Mouse (Mus musculus) left cerebral cortex, postnatal 14 days (tissue): ENCODE measurements at regions not wholly inside any gene's neighbourhood (a gene's known extent, or its start where the extent isn't known, plus 50 kb on each side); places are given as distances from the start of the nearest gene placed in this dataset.
"Not testable (repeated sequence)": the region's sequence is repeated elsewhere in the genome, so short reads cannot be mapped to it uniquely, and the experiment has no call there.

ENCODE experiments used
- DNase-seq, 2 experiments: peaks; one replicate each; pipeline ENCODE4 v3.0.0; 2021 to 2022; ENCODE audit warnings: low spot score in 2 of 2, mixed read lengths in 1 of 2
- intact Hi-C: fragments of 180-260 bp; cut with DNase I; formaldehyde crosslinking; loops from one replicate; pipeline ENCODE4 v1.15.1; 2025

DNA sequence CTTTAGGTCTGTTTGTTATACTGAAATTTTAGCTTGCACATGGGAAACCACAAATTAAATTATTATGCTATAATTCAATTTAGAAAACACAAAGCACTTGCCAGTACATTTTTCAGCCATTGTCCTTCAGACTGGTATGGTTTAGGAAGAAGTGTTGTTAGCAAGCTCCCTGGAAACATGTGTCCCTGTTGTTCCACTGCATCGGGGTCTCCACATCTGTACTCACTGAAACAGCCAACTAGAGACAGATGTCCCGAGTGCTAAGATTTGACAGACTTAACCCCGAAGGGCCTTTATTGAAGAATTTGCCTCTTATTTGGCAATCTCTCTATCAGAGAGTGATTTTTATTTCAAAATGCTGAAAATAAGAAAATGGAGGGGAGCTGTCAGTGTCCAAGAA is 362.6 kb downstream of the Rfpl4b start:
- intact Hi-C loops, result no loop called here
- no peak for DNase-seq

DNA sequence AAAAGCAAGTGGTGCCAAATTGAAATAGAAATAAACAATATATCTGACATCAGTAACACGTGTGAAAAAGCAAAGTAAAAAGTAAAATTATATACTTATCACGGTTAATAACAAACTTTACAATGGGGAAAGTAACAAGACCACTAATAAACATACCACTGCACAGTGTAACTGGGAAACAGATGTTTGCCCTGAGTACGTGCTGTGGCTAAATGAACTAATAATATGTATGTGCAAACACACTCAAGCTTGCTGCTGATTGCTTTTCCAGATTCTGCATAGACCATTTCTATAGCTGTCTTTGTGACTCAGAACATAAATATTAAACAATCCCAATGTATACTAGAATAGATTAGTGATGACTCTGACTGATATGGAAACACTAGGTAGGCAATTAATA is 363.2 kb downstream of the Rfpl4b start:
- intact Hi-C loops, result no loop called here
- no peak for DNase-seq

DNA sequence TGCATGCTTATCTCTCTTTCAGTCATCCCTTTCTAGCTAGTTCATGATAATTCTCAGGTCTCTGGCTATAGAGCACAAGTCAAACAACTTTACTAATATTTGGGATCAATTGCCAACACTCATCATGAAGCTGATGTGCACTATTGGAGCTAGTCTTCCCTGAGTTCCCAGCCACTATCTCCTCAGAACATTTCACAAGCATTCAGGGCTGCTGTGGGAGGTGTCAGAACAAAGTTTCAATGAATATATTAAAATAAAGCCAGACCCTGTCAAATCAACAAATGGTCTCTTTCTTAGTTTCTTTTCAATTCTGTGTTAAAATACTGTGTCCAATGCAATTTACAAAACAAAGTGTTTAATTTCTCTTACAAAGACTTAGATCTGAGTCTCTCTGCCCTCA is 364.8 kb downstream of the Rfpl4b start:
- DNase-seq, result no peak
- intact Hi-C loops, result no loop called here

DNA sequence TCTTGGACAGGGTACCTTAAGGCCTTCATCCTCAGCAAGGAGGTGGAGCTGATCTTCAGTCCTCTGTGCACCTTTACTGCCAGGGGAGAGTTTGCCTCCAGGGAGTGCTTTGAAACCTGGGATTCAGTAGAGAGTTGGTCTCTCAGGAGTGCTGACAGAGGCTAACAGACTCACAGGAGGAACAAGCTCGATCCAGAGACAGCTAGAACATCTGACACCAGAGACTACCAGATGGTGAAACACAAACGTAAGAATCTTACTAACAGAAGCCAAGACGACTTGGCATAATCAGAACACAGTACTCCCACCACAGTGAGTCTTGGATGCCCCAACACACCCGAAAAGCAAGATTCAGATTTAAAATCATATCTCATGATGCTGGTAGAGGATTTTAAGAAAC is 372.3 kb downstream of the Rfpl4b start:
- DNase-seq, result no peak
- intact Hi-C loops, result no loop called here

DNA sequence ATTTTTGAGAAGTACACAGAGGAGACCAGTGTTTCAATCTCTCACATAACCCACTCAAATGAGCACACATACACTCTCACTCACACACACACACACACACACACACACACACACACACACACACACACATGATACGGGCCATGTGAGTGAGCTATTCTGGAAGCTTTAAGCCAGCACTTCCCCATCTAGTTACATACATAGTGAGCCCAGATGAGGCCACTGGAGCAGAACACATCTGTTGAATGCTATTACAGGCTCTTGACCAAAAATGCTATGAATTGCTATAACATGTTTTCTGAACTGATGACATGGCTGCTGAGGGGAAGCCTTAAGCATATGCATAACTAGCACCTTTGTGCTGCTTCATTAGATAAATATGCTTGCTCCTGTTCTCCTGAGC is 373.9 kb downstream of the Rfpl4b start:
- DNase-seq, result peak in 1 of 2 experiments; percentile 4
- intact Hi-C loops, result no loop called here

DNA sequence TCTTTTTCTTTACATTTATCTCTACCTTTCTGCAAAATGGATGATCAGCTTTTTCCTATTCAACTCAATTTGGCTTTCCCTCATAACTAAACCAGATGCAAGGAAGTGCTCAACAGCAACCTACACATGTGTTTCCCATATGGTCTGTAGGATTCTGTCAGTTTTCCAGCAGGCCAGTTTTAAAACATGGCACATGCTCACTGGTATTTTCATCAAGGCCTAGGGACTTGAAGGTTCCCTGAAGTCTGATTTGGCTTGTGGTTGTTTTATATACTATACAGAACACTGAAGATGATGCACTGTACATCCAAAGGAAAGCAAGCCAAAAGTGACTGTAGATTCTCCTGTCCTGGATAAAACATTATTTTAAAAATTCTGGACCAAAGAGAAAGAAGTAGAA is 374.3 kb downstream of the Rfpl4b start:
- peak; percentile 13 to 28 for DNase-seq
- intact Hi-C loops, result no loop called here

DNA sequence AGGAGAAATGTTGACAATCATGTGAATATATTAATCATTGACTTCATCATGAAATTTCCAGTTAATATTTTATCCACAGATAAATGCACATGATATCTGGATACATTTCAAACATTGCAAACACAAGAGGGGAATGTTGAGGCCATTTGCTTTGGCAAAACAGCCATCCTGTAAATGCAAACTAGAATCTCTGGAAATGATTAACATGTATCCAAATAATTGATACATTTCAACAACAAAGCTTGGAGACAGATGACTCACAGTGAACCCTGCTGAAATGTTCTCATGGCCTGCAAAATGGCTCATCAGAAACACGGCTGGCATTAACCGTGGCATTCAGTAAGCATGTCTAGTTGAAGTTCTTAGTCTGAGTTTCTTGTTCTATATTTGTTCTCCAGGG is 382.3 kb downstream of the Rfpl4b start:
- DNase-seq, result no peak
- intact Hi-C loops, result no loop called here

DNA sequence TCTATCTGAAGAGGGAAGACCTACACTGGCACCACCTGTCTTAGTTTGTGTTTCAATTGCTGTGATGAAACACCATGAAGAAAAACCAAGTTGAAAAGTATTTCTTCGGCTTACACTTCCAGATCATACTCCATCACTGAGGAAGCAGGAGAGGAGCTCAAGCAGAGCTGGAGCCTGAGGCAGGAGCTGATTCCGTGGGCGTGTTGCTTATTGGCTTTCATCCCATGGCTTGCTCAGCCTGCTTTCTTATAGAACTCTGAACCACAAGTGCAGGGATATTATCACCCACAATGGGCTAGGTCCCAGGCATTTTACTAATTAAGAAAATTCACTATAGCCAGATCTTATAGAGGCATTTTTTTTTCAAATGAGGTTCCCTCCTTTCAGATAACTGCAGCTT is 384.7 kb downstream of the Rfpl4b start:
- intact Hi-C loops, result no loop called here
- no peak for DNase-seq

DNA sequence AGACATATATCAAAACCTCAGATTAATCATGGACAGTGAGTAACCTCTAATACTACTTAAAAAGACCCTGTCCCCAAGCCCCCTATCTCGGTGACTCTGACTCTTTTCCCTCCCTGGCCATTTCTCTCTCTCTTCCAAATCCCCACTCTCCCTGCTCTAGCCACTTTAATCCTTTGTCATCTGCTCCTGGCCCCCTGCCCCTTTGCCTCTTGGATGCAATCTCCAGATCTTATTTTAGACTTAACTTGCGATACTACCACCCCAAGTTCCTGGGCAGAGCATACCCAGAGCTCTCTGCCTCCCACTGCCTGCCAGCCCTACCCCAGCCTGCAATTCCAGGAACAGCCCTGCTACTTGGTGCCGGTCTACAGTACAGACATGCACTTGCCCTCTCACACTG is 400.0 kb downstream of the Rfpl4b start:
- intact Hi-C loops, result no loop called here
- no peak for DNase-seq

DNA sequence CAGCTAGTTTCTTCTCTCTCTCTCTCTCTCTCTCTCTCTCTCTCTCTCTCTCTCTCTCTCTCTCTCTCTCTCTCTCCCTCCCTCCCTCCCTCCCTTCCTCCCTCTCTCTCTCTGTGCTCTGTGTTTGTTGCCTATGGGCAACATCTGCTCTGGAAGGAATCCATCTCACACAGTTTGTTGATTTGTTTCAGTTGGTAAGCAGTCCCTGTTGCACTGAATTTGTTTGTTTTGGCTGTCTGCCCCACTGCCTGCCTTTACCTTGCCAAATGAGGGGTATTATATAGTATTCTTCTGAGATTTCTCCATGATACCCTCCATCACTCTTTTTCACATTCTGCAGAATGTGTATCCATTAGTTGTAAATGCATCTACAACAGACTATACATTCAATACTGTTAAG is 401.8 kb downstream of the Rfpl4b start:
- intact Hi-C loops, result no loop called here
- DNase-seq, result no peak

DNA sequence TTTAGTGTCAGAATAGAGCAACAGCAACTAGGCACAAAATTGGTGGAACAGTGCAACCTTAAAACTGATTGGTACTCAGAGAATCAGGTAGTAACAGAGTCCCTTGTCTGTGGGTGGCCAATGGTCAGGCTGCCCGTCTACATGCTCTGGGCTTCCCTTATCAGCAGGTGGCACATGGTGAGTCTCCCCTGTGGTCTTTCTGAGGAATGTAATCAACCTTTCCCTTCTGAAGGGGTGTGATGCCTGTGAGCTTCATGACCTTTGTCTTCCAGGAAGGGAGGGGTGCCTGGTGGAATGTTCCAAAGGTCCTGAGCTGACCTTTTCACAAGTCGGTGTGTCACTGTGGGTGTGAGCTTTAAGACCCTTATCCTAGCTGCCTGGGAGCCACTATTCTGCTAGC is 438.4 kb downstream of the Rfpl4b start:
- no peak for DNase-seq
- intact Hi-C loops, result no loop called here

DNA sequence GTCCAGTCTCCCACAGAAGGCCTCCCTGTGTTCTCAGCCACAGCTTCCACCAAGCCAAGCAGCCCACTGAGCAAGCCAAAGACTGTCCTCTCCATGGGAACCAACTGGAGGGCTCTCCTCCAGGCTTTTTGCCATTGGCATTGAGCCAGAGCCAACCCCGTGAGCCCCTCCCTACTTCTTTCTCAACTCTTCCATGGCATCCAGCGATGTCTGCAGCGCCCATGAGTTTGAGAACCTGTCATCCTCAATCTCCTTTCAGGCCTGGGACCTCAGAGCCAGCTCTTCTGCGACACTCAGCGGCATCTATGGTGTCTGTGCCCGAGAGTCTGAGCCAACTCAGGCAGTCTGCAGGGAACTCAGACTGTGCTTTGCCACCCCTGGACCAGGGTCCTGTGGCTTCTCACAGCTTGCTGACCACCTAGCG is 439.7 kb downstream of the Rfpl4b start:
- DNase-seq, result peak; percentile 15 to 28
- intact Hi-C loops, result no loop called here

DNA sequence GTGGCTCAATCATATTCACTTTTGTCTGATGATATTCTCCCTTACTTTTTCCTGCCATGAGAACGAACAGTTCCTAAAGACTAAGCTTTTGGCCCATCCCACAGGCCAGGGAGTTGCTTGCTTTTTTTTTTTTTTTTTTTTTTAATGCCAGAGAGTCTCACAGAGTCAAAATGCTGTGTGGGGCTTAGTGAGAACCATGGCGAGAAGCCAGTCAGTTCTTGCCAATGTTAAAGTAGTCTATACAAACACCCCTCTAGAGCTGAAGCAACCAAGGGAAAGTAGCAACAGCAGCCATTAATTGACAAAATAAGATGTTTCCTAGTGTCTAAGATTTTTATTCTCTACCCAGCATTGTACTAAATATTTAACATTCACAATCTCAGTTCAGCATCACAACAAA is 441.2 kb downstream of the Rfpl4b start:
- intact Hi-C loops, result no loop called here
- peak in 1 of 2 experiments; percentile 5 for DNase-seq

DNA sequence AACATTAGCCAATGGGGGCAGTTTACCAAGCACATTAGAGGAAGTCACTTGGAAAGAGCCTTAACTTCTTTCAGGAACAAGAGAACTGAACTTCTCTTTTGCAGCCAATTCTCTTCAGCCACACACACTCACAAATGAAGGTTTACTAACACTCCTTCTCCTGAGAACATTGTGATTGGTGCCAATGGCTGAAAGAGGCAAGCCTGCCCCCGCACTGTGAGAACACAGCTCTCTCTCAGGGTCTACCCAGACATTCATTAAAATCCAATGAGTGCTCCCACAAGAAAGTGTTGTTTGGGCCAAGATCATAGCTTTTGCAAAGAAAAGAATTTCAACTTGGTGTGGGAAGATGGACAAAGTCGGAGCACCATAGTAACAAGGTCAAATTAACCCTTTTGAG is 454.8 kb downstream of the Rfpl4b start:
- no peak for DNase-seq
- intact Hi-C loops, result no loop called here

DNA sequence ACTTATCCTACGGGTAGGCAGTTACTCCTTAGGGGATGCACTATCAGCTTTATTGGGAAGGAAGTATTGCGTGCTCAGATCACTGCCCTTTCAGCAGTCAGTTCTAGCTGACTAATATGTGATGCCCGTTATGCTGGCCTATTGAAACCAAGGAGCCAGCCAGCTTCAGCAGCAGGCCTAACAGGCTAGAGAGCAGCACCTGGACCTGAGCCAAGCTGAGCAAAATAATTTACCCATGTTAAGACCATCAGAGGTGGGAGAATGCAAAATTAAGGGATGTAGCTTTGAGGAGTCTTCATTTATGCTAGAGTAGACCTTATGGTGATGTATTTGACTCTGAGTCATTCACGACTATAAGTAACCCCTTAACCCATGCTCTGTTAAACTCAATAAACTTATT is 456.7 kb downstream of the Rfpl4b start:
- intact Hi-C loops, result no loop called here
- DNase-seq, result no peak

DNA sequence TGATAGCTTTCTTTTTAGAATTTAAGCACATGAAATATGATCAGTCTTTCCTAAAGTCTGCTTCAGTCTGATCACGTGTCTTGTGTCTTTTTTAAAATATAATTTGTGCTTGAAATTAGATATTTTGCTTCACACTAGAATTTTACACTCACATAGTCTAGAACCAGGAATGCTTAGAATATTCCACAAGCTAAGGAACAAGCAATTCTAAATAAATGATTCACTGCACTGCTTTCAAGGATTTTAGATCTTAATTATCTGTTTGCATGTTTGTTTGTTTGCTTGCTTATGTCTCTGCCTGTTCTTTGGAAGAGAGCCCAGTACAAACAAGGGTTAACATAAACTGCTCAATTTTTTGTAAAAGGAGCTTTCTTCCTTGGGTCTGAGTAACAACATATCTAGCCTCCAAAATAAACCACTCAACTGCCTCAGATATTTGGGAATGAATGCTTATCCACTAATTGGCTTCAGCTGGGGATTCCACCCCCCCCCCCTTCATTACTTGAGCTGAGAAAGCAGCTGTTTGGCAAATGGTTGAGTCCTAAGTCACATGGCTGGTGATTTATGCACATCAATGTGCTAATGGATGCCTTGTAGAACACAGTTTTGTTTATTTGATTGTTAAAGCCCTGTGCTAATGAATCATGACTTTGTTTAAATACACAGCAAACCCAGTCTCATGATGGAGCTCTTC is 463.9 kb downstream of the Rfpl4b start:
- DNase-seq, result peak in 1 of 2 experiments; percentile 41

DNA sequence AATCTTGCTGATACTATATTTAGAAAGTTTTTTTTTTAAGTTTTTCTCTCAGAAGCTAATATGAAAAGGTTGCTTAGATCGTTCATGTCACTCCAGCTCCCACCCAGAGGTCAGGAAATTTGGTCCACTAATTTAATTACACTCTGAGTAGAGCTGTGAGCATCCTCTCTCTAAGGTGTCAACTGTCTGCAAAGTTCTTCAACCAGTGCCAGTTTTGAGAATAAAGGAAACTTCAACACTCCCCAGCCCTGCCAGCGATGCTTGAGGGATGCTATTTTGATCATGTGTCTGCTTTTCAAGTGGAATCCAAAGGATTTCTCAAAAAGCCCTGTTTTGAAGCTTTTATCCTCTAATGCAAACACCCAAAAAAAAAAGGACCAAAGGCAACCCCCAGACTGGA is 467.6 kb downstream of the Rfpl4b start:
- intact Hi-C loops, result no loop called here

More for the DNA sequence above, 463.9 kb downstream of the Rfpl4b start:
- intact Hi-C loops, result no loop called here

DNA sequence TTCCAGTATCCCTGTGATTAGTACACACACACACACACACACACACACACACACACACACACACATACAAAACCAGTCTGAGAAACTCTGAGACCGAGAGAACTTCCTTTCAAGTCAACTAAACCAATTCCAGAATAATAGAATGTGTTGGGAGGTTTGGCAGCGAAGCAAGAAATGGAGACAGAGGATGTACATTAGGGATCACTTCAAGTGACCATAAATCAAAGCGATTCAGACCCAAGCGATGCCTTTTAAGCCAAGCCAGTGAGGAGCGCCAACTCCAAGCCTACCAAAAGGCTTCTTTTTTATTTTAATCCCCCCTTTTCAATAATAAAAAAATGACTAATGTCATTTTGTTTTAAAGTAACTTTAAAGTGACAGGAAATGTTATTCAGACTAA is 468.1 kb downstream of the Rfpl4b start:
- intact Hi-C loops, result no loop called here
- no peak for DNase-seq

More for the DNA sequence above, 467.6 kb downstream of the Rfpl4b start:
- DNase-seq, result no peak

DNA sequence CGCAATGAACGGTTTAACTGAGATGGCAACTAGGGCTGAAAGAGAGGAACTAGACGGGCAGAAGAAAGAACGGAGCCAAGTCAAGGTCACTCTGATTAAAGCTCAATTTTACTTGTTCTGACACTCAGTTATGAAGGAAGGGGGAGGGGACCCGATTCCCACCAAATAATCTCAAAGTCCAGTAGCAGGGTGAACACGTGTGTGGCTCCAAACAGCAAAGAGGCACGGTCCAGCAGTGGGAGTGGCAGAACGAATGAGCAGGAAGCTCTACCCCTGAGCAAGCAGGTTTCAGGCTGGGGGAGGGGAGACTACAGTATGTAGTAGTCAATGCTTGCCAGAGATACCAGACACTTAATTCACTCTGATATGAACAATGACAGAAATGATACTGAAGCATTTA is 474.6 kb downstream of the Rfpl4b start:
- intact Hi-C loops, DNase-seq: not testable (repeated sequence)

DNA sequence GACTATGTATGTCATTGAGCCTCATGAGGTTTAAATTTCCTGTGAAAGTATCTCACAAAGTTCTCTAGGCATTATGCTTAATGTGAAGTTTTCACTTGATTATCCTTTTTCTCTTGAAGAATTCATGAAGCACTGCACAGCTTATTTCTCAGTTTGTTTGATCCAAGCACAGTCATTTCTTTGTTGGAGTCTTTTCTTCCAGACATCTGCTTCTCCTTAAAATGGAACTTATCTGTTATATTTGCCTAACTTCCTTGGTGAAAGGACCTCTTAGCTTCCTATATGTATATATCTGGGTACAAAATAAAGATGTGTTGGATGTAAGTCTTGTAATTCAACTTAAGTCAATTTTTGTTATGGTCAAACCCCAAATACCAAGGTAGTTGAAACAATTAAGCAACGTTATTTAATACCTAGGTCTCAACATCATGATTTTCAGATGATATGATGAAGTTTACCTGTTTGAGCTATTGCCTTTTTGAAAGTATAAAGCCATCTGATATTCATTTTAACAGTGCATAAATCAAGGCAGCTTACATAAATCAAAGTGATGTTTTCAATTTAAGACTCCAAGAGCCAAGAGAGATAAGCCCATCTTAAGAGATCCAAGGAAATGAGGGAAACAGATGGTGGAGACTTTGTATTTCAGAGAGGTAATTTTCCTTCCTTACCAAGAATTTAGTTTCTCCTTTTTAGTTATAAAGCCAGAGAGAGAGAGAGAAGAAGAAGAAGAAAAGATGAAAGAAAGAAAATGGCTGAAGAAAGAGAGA is 481.0 kb downstream of the Rfpl4b start:
- intact Hi-C loops, result no loop called here
- no peak for DNase-seq

DNA sequence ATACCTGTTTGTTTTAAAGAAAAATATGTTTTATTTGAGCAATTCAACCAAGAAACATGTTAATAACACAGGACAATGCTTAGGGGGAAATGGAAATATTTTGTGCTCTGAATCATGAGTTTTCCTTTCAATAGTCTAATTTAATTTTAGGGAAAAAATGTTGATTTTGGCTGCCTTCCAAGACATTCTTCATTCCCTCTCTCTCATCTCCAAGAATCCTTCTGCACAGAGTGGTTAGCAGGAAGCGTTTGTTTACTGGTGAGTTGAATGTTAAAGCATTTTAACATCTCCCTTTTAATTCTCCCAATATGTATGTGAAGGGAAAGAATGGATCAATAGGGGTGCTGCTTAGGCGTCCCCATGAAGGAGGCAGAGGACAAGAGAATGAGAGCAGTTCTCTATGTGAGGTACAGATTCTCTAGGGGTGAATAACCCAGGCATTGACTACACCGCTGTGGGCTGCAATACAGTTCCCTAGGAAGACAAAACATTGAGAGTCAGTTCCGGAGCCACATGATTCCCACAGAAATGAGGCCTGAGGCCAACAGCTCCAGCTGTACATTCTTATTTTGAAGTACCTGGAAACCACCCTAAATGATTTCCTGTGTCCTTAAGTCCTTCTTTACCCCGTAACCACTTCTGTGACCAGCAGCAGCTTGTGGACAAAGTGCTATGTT is 512.7 kb downstream of the Rfpl4b start:
- intact Hi-C loops, result no loop called here
- no peak for DNase-seq
